Mouse (Mus musculus) A20 (cell line): Measurements from ENCODE around the gene Cdon.
"Not testable (repeated sequence)": the region's sequence is repeated elsewhere in the genome, so short reads cannot be mapped to it uniquely, and the experiment has no call there.

Experiments used
- DNase-seq: peaks from one replicate; pipeline ENCODE4 v3.0.0-alpha.2; 2011; ENCODE audit warnings: low read depth, low spot score

Cdon gene

GRCm38 (mm10) chr9:35420805-35421719, at the start of gene Cdon:
TSS of gene Cdon (plus strand) at chr9:35421128.
- peak; percentile 95 for DNase-seq

GRCm38 (mm10) chr9:35372324-35373101, 48.4 kb upstream of the Cdon start:
- no peak for DNase-seq

- no peak for DNase-seq
These were observed 43.0 kb upstream of the Cdon start for GRCm38 (mm10) chr9:35377916-35378315.

GRCm38 (mm10) chr9:35378991-35379390, 41.9 kb upstream of the Cdon start:
- DNase-seq, result no peak

GRCm38 (mm10) chr9:35399896-35400295, 21.0 kb upstream of the Cdon start:
- DNase-seq, result no peak

- DNase-seq, result no peak
These were observed 20.5 kb upstream of the Cdon start for GRCm38 (mm10) chr9:35400398-35400797.

- DNase-seq, result no peak
These were observed 20.1 kb upstream of the Cdon start for GRCm38 (mm10) chr9:35400831-35401230.

GRCm38 (mm10) chr9:35402584-35402991, 18.3 kb upstream of the Cdon start:
- DNase-seq, result no peak

GRCm38 (mm10) chr9:35403490-35403889, 17.4 kb upstream of the Cdon start:
- no peak for DNase-seq

GRCm38 (mm10) chr9:35405038-35405905, 15.7 kb upstream of the Cdon start:
- DNase-seq, result no peak

- DNase-seq, result no peak
These were observed 9.5 kb upstream of the Cdon start for GRCm38 (mm10) chr9:35411225-35411965.

GRCm38 (mm10) chr9:35411975-35412374, 9.0 kb upstream of the Cdon start:
- DNase-seq, result no peak

- DNase-seq, result peak; percentile 86
These were observed 855 bp downstream of the Cdon start for GRCm38 (mm10) chr9:35421730-35422235.

GRCm38 (mm10) chr9:35422405-35422941, 1.5 kb downstream of the Cdon start:
- peak; percentile 36 for DNase-seq

- DNase-seq, result peak; percentile 77
These were observed 2.3 kb downstream of the Cdon start for GRCm38 (mm10) chr9:35423265-35423664.

GRCm38 (mm10) chr9:35424671-35425070, 3.7 kb downstream of the Cdon start:
- DNase-seq, result no peak

- no peak for DNase-seq
These were observed 9.5 kb downstream of the Cdon start for GRCm38 (mm10) chr9:35430476-35430875.

GRCm38 (mm10) chr9:35431396-35431795, 10.5 kb downstream of the Cdon start:
- DNase-seq, result no peak

GRCm38 (mm10) chr9:35432717-35433297, 11.9 kb downstream of the Cdon start:
- not testable (repeated sequence) for DNase-seq

GRCm38 (mm10) chr9:35434340-35434739, 13.4 kb downstream of the Cdon start:
- DNase-seq, result no peak
